17 mouse cellular contexts compared by ENCODE assay signal in the genomic region with DNA sequence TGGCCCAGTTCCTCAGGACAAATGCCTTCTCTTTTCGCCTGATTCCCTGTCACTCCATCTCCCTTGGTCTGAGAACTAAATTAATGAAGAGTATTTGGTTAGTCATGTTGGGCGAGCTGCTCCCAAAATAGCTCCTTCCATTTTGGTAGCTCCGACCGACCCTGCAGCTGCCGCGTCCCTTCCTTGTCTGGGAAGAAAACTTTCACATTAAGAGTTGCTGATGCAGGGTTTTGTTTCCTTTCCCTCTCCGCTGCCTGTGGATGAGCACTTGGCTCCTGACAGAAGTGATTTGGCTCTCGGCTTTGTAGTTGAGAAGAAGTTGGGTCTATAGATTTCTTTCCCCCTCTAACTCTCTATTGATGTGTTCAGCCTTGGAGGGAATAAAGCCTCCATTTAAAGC.
DNase-seq lines count a peak whose midpoint lies in the region; ATAC-seq lines count a peak whose summit lies in the region.
"Had no signal": no experiment of that assay in that cellular context is flagged by ENCODE, and none has a peak within 500 bp of the region (broad histone marks: within the 10 kb centered on the region; RNA-seq: fewer than 3 reads in every experiment).

No protein-coding gene starts in this region.

- no peak overlapping the region for H3K9ac ChIP-seq in neural tube, embryonic 15.5 days (replicated peaks)
- peak overlapping the region; percentile 62; the same call in 1 of the 2 replicates for H3K9ac ChIP-seq in heart, embryonic 13.5 days
- no peak overlapping the region for H3K9ac ChIP-seq in kidney, embryonic 14.5 days (ENCODE audit: low read depth, low read length)
- H3K9ac ChIP-seq: kidney, embryonic 15.5 days; liver, postnatal 0 days; neural tube, embryonic 13.5 days had no signal

- no peak overlapping the region for H3K4me2 ChIP-seq in neural tube, embryonic 15.5 days
- H3K4me2 ChIP-seq in heart, embryonic 13.5 days, result peak overlapping the region; percentile 57
- H3K4me2 ChIP-seq in kidney, embryonic 14.5 days (replicated peaks; ENCODE audit: low read depth, low read length), result no peak overlapping the region
- H3K4me2 ChIP-seq: kidney, embryonic 15.5 days; neural tube, embryonic 13.5 days had no signal

- ATAC-seq in neural tube, embryonic 15.5 days (ENCODE audit: low FRiP score), result no peak
- no peak for ATAC-seq in heart, embryonic 13.5 days (ENCODE audit: extremely low read depth, insufficient number of reproducible peaks, low FRiP score, low TSS enrichment)
- no peak for ATAC-seq in kidney, embryonic 14.5 days (ENCODE audit: low FRiP score, low TSS enrichment)
- ATAC-seq: inflammation-experienced regulatory T-cells, adult 6 months; liver, postnatal 0 days; midbrain, embryonic 16.5 days had no signal

- 61% methylated on average over 8 of the region's 8 CpGs for WGBS in neural tube, embryonic 15.5 days
- 31% methylated on average over 8 of the region's 8 CpGs for WGBS in heart, embryonic 13.5 days
- WGBS in kidney, embryonic 14.5 days, result 82% methylated on average over 8 of the region's 8 CpGs

- H3K36me3 ChIP-seq in neural tube, embryonic 15.5 days, result no peaks in the 10 kb centered on the region
- H3K36me3 ChIP-seq in heart, embryonic 13.5 days, result no peaks in the 10 kb centered on the region
- H3K36me3 ChIP-seq in kidney, embryonic 14.5 days (ENCODE audit: control insufficient read depth, insufficient read depth, low read length), result no peaks in the 10 kb centered on the region
- H3K36me3 ChIP-seq: kidney, embryonic 15.5 days; neural tube, embryonic 13.5 days had no signal

- intact Hi-C loops in heart, postnatal 36 days (cut with DNase I), result no loop called here

- H3K27ac ChIP-seq in neural tube, embryonic 15.5 days (replicated peaks), result peak overlapping the region; percentile 23
- H3K27ac ChIP-seq in heart, embryonic 13.5 days (replicated peaks), result peak overlapping the region; percentile 54
- H3K27ac ChIP-seq in kidney, embryonic 14.5 days (ENCODE audit: low read depth, low read length), result no peak overlapping the region
- H3K27ac ChIP-seq: kidney, embryonic 15.5 days; neural tube, embryonic 13.5 days had no signal

- DNase-seq in heart, adult 11 months, result peak; percentile 90
- DNase-seq in heart, postnatal 36 days, result no peak
- no peak for DNase-seq in neural tube, embryonic 10.5 days (ENCODE audit: extremely low spot score, low spot score)
- DNase-seq in skeletal muscle tissue, adult 2 months (ENCODE audit: low read depth, low spot score), result peak; percentile 69
- no peak for DNase-seq in cerebellum, adult 11-12 months
- DNase-seq: adrenal gland, adult 2 months; cerebellum, adult 9-10 months; liver, postnatal 0 days; retina, postnatal 1 day; thymus, postnatal 14 days had no signal

- H3K4me3 ChIP-seq in neural tube, embryonic 15.5 days (replicated peaks), result no peak overlapping the region
- peak overlapping the region; percentile 37 for H3K4me3 ChIP-seq in heart, embryonic 13.5 days
- no peak overlapping the region for H3K4me3 ChIP-seq in kidney, embryonic 14.5 days (ENCODE audit: low read length)
- H3K4me3 ChIP-seq: kidney, embryonic 15.5 days; neural tube, embryonic 13.5 days had no signal

- no peaks in the 10 kb centered on the region for H3K27me3 ChIP-seq in neural tube, embryonic 15.5 days (replicated peaks)
- no peaks in the 10 kb centered on the region for H3K27me3 ChIP-seq in heart, embryonic 13.5 days (replicated peaks)
- H3K27me3 ChIP-seq in kidney, embryonic 14.5 days (ENCODE audit: control insufficient read depth, insufficient read depth, low read length), result no peaks in the 10 kb centered on the region
- H3K27me3 ChIP-seq: kidney, embryonic 15.5 days; neural tube, embryonic 13.5 days had no signal

- H3K9me3 ChIP-seq in neural tube, embryonic 15.5 days (replicated peaks), result no peaks in the 10 kb centered on the region
- no peaks in the 10 kb centered on the region for H3K9me3 ChIP-seq in heart, embryonic 13.5 days
- H3K9me3 ChIP-seq in kidney, embryonic 14.5 days (ENCODE audit: control insufficient read depth, low read length), result no peaks in the 10 kb centered on the region
- H3K9me3 ChIP-seq: kidney, embryonic 15.5 days; neural tube, embryonic 13.5 days had no signal

- peaks cover 15% of the 10 kb centered on the region for H3K4me1 ChIP-seq in neural tube, embryonic 15.5 days
- H3K4me1 ChIP-seq in heart, embryonic 13.5 days, result peaks cover 16% of the 10 kb centered on the region
- no peaks in the 10 kb centered on the region for H3K4me1 ChIP-seq in kidney, embryonic 14.5 days (ENCODE audit: control insufficient read depth, insufficient read depth, low read length)
- H3K4me1 ChIP-seq: kidney, embryonic 15.5 days had no signal

Comparison
In these comparisons a context has a peak if more than half of its experiments do, and no peak if none do; other contexts are left out.
1. DNase-seq: peak in heart, adult 11 months (single experiment) and skeletal muscle tissue, adult 2 months (single experiment); none in heart, postnatal 36 days (0 of 2), neural tube, embryonic 10.5 days (single experiment) and cerebellum, adult 11-12 months (single experiment).